Mouse (Mus musculus): ENCODE measurements around the gene Ankrd13b. TPM values are rescaled to one million over a fixed set of nuclear protein-coding genes. Genes with fewer than 3 reads are reported as not detected.
A peak's percentile ranks its signal among the peaks of the same experiment; 100 is the strongest.
"Not testable (repeated sequence)": the region's sequence is repeated elsewhere in the genome, so short reads cannot be mapped to it uniquely, and the experiment has no call there.

The Ankrd13b gene
- polyA plus RNA-seq (2014; fragmentation: Nextera tagmentation; extraction: Ambion mirVana): 13.1 and 13.9 TPM in 2 replicates

DNA sequence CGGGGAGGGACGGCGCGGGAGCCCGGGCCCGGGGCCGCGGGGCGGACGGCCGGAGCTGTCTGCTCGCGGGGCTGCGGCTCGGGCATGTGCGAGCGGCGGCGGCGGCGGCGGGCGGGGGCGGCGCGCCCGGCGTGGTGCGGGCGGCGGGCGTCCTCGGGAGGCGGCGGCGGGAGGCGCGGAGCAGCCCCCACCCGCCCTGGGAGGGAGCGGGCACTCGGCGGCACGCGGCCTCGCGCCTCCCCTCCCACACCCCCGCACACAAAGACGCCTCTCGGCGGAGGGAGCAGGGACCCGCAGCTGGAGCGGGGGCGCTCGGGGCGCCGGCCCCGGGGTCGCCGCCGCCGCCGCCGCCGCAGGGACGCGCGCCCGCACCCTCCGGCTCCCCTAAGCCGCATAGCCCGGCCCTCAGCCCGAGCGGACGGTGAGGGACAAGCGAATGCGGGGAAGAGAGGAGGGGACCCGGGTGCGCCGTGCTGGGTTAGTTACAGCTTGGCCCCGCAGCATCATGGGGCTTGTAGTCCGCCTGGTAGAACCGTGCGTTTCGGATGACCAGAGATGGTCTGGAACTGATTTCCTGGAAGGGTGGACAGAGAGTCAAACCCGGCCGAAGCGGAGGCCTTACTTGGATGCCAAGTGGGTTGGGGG lies at the start of gene Ankrd13b:
Ankrd13b (minus strand) TSS at position 88 of the 645 bp plus-strand sequence.
- DNase-seq (ENCODE audit: low spot score): peak; percentile 86
- Histone ChIP-seq H3K4me2 (replicated peaks; ENCODE audit: low read depth, low read length) (peak within 1 kb of the TSS; percentile 82), H3K36me3 (ENCODE audit: control insufficient read depth, insufficient read depth, low read length) (no peaks in the 10 kb centered on the region), H3K9ac (ENCODE audit: low read depth, low read length) (peak within 1 kb of the TSS; percentile 93), H3K4me3 (ENCODE audit: low read depth, low read length) (peak within 1 kb of the TSS; percentile 90), H3K27ac (ENCODE audit: low read depth, low read length) (peak within 1 kb of the TSS; percentile 86), H3K9me3 (ENCODE audit: control insufficient read depth, low read length) (no peaks in the 10 kb centered on the region), H3K27me3 (ENCODE audit: control insufficient read depth, insufficient read depth, low read length) (no peaks in the 10 kb centered on the region), H3K4me1 (replicated peaks; ENCODE audit: control insufficient read depth, insufficient read depth, low read length) (peaks cover 26% of the 10 kb centered on the region)
- under 1% methylated on average over 25 of the region's 87 CpGs for WGBS
- peak; percentile 60 for ATAC-seq (ENCODE audit: low FRiP score)

GRCm38 (mm10) chr11:77532202-77532846 lies 42.8 kb upstream of the Ankrd13b start:
- WGBS: 93% methylated on average over 4 of the region's 4 CpGs
- Histone ChIP-seq H3K4me3 (ENCODE audit: low read depth, low read length) (no peak overlapping the region), H3K36me3 (ENCODE audit: control insufficient read depth, insufficient read depth, low read length) (no peaks in the 10 kb centered on the region), H3K27ac (ENCODE audit: low read depth, low read length) (no peak overlapping the region), H3K9me3 (ENCODE audit: control insufficient read depth, low read length) (no peaks in the 10 kb centered on the region), H3K4me1 (replicated peaks; ENCODE audit: control insufficient read depth, insufficient read depth, low read length) (no peaks in the 10 kb centered on the region), H3K9ac (ENCODE audit: low read depth, low read length) (no peak overlapping the region), H3K4me2 (replicated peaks; ENCODE audit: low read depth, low read length) (no peak overlapping the region), H3K27me3 (ENCODE audit: control insufficient read depth, insufficient read depth, low read length) (no peaks in the 10 kb centered on the region)
- ATAC-seq (ENCODE audit: low FRiP score) (no peak), DNase-seq (ENCODE audit: low spot score) (no peak)

- no peak overlapping the region for H3K27ac ChIP-seq (ENCODE audit: low read depth, low read length)
- no peaks in the 10 kb centered on the region for H3K4me1 ChIP-seq (replicated peaks; ENCODE audit: control insufficient read depth, insufficient read depth, low read length)
- 95% methylated on average over 2 of the region's 2 CpGs for WGBS
- H3K36me3 ChIP-seq (ENCODE audit: control insufficient read depth, insufficient read depth, low read length): no peaks in the 10 kb centered on the region
- no peak overlapping the region for H3K4me3 ChIP-seq (ENCODE audit: low read depth, low read length)
- ATAC-seq (ENCODE audit: low FRiP score) (no peak), DNase-seq (ENCODE audit: low spot score) (no peak)
- H3K4me2 ChIP-seq (replicated peaks; ENCODE audit: low read depth, low read length): no peak overlapping the region
- H3K27me3 ChIP-seq (ENCODE audit: control insufficient read depth, insufficient read depth, low read length): no peaks in the 10 kb centered on the region
- H3K9me3 ChIP-seq (ENCODE audit: control insufficient read depth, low read length): no peaks in the 10 kb centered on the region
- H3K9ac ChIP-seq (ENCODE audit: low read depth, low read length): no peak overlapping the region
Measured at GRCm38 (mm10) chr11:77530862-77531261, 41.4 kb upstream of the Ankrd13b start.

GRCm38 (mm10) chr11:77529644-77530043 lies 40.2 kb upstream of the Ankrd13b start:
- no peak for DNase-seq (ENCODE audit: low spot score)

GRCm38 (mm10) chr11:77528420-77528819 lies 38.9 kb upstream of the Ankrd13b start:
- ATAC-seq (ENCODE audit: low FRiP score); H3K36me3 ChIP-seq (ENCODE audit: control insufficient read depth, insufficient read depth, low read length): not testable (repeated sequence)

More at GRCm38 (mm10) chr11:77529644-77530043, 40.2 kb upstream of the Ankrd13b start:
- H3K27ac ChIP-seq (ENCODE audit: low read depth, low read length): no peak overlapping the region
- H3K4me2 ChIP-seq (replicated peaks; ENCODE audit: low read depth, low read length): no peak overlapping the region
- H3K4me1 ChIP-seq (replicated peaks; ENCODE audit: control insufficient read depth, insufficient read depth, low read length): no peaks in the 10 kb centered on the region
- H3K9ac ChIP-seq (ENCODE audit: low read depth, low read length): no peak overlapping the region
- H3K27me3 ChIP-seq (ENCODE audit: control insufficient read depth, insufficient read depth, low read length): no peaks in the 10 kb centered on the region
- H3K36me3 ChIP-seq (ENCODE audit: control insufficient read depth, insufficient read depth, low read length): no peaks in the 10 kb centered on the region
- WGBS: 88% methylated on average over 3 of the region's 3 CpGs
- H3K4me3 ChIP-seq (ENCODE audit: low read depth, low read length): no peak overlapping the region
- ATAC-seq (ENCODE audit: low FRiP score): no peak
- H3K9me3 ChIP-seq (ENCODE audit: control insufficient read depth, low read length): no peaks in the 10 kb centered on the region

DNA sequence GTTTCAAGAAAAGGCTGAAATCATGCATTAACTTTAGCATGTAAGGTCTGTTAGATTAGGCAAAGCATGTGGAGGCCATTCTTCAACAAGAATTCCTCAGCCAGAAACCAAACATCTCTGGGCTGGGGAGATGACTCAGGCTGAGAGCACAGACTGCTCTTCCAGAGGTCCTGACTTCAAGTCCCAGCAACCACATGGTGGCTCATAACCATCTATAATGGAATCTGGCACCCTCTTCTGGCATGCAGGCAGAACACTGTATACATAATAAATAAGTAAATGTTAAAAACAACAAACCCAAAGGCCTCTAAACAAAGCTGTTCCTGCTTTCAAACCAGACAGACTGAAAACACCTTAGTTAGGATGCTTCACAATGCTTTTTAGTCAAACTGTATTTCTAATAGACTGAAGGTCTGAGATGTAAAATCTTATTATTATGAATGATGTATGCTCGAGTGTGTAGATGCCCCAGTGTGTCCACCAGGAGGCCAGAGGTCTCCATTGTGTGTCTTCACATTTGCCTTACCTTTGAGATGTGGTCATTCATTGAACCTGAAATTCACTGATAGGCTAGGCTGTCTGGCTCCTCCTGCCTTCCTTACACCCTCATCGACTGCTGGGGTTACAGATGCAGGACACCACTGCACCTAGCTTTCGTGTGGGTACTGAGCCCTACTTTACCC lies 36.5 kb upstream of the Ankrd13b start:
- WGBS: 69% methylated on average over 3 of the region's 3 CpGs
- Histone ChIP-seq H3K27me3 (ENCODE audit: control insufficient read depth, insufficient read depth, low read length) (no peaks in the 10 kb centered on the region), H3K36me3 (ENCODE audit: control insufficient read depth, insufficient read depth, low read length) (no peaks in the 10 kb centered on the region), H3K9ac (ENCODE audit: low read depth, low read length) (no peak overlapping the region), H3K4me1 (replicated peaks; ENCODE audit: control insufficient read depth, insufficient read depth, low read length) (no peaks in the 10 kb centered on the region), H3K9me3 (ENCODE audit: control insufficient read depth, low read length) (no peaks in the 10 kb centered on the region), H3K4me2 (replicated peaks; ENCODE audit: low read depth, low read length) (no peak overlapping the region), H3K4me3 (ENCODE audit: low read depth, low read length) (no peak overlapping the region), H3K27ac (ENCODE audit: low read depth, low read length) (no peak overlapping the region)
- ATAC-seq (ENCODE audit: low FRiP score) (no peak), DNase-seq (ENCODE audit: low spot score) (no peak)

More at GRCm38 (mm10) chr11:77528420-77528819, 38.9 kb upstream of the Ankrd13b start:
- not testable (repeated sequence) for H3K4me2 ChIP-seq (replicated peaks; ENCODE audit: low read depth, low read length); DNase-seq (ENCODE audit: low spot score); H3K27ac ChIP-seq (ENCODE audit: low read depth, low read length); H3K9me3 ChIP-seq (ENCODE audit: control insufficient read depth, low read length); H3K9ac ChIP-seq (ENCODE audit: low read depth, low read length); H3K27me3 ChIP-seq (ENCODE audit: control insufficient read depth, insufficient read depth, low read length); H3K4me3 ChIP-seq (ENCODE audit: low read depth, low read length); H3K4me1 ChIP-seq (replicated peaks; ENCODE audit: control insufficient read depth, insufficient read depth, low read length)
- 94% methylated on average over 3 of the region's 3 CpGs for WGBS

DNA sequence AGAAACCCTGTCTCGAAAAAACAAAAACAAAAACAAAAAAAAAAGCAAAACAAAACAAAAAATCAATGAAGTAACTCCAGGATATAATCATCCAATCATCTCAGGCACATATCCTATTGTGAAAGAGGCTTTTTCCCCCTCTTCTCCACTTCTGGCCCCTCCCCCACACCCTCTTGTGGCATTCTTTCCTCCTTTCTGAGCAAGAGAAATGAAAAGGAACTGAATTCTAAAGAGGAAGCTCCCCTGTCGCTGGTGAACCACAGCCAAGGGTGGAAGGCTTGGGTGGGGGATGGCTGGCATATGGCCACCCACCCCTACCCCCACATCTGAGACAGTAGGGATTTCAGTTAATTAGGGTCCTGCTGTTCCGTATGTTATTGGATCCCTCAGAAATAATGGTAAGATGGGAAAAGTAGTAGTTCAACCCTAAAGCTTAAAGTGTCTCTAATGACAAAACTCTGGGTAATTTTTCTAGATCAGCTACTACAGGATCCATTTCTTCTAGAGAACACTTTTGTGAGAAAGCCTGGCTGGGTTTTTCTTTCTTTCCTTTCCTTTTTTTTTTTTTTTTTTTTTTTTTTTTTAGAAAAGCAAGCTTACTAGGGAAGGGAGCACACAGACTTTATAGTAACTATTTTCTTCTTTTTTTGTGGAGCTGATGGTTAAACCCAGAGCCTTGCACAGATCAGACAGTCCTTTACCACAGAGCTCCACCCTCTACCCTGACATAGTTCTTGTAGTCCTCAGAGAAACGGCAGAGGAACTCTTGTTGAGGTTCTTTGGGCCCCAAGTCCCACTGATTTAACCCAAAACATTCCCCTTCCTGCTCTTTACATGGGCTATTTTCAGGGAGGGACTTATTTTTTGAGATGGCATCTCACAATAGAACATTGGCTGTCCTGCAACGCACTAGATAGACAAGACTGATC lies 31.4 kb upstream of the Ankrd13b start:
- no peaks in the 10 kb centered on the region for H3K36me3 ChIP-seq (ENCODE audit: control insufficient read depth, insufficient read depth, low read length)
- H3K4me2 ChIP-seq (replicated peaks; ENCODE audit: low read depth, low read length): no peak overlapping the region
- H3K9me3 ChIP-seq (ENCODE audit: control insufficient read depth, low read length): no peaks in the 10 kb centered on the region
- ATAC-seq (ENCODE audit: low FRiP score) (no peak), DNase-seq (ENCODE audit: low spot score) (peak; percentile 38)
- H3K4me1 ChIP-seq (replicated peaks; ENCODE audit: control insufficient read depth, insufficient read depth, low read length): peaks cover 7% of the 10 kb centered on the region
- H3K27ac ChIP-seq (ENCODE audit: low read depth, low read length): no peak overlapping the region
- WGBS: 48% methylated on average over 5 of the region's 5 CpGs
- H3K9ac ChIP-seq (ENCODE audit: low read depth, low read length): no peak overlapping the region
- peaks cover 4% of the 10 kb centered on the region; the same call in 1 of the 2 replicates for H3K27me3 ChIP-seq (ENCODE audit: control insufficient read depth, insufficient read depth, low read length)
- H3K4me3 ChIP-seq (ENCODE audit: low read depth, low read length): no peak overlapping the region

GRCm38 (mm10) chr11:77519043-77519442 lies 29.6 kb upstream of the Ankrd13b start, which contains the start of gene Gm10392:
Gene Gm10392 (minus strand): TSS chr11:77519198.
- Histone ChIP-seq H3K9ac (ENCODE audit: low read depth, low read length) (no peak within 1 kb of the TSS), H3K4me2 (replicated peaks; ENCODE audit: low read depth, low read length) (no peak within 1 kb of the TSS), H3K27ac (ENCODE audit: low read depth, low read length) (no peak within 1 kb of the TSS), H3K36me3 (ENCODE audit: control insufficient read depth, insufficient read depth, low read length) (no peaks in the 10 kb centered on the region), H3K9me3 (ENCODE audit: control insufficient read depth, low read length) (no peaks in the 10 kb centered on the region), H3K4me1 (replicated peaks; ENCODE audit: control insufficient read depth, insufficient read depth, low read length) (peaks cover 17% of the 10 kb centered on the region), H3K27me3 (ENCODE audit: control insufficient read depth, insufficient read depth, low read length) (peaks cover 13% of the 10 kb centered on the region), H3K4me3 (ENCODE audit: low read depth, low read length) (no peak within 1 kb of the TSS)
- no peak for DNase-seq (ENCODE audit: low spot score)
- ATAC-seq (ENCODE audit: low FRiP score): no peak
- WGBS: 75% methylated on average over 5 of the region's 5 CpGs
